ENCODE assay signal across 19 mouse cellular contexts in genomic region chr9:95428277-95428676, GRCm38 (mm10). TPM values are rescaled to one million over a fixed set of nuclear protein-coding genes. Genes with fewer than 3 reads are reported as not detected.
DNase-seq lines count a peak whose midpoint lies in the region; ATAC-seq and TF ChIP-seq lines count a peak whose summit lies in the region.
"Had no signal": no experiment of that assay in that cellular context is flagged by ENCODE, and none has a peak within 500 bp of the region (broad histone marks: within the 10 kb centered on the region; RNA-seq: fewer than 3 reads in every experiment).

No protein-coding gene starts in this region.

- no peaks in the 10 kb centered on the region for H3K36me3 ChIP-seq in heart, embryonic 10.5 days
- no peaks in the 10 kb centered on the region for H3K36me3 ChIP-seq in kidney, postnatal 0 days (ENCODE audit: insufficient read depth, low read length)
- H3K36me3 ChIP-seq in lung, embryonic 15.5 days = no peaks in the 10 kb centered on the region
- H3K36me3 ChIP-seq: embryonic facial prominence, embryonic 15.5 days; forebrain, embryonic 10.5 days; hindbrain, embryonic 12.5 days had no signal

- DNase-seq in heart, embryonic 10.5 days (ENCODE audit: low spot score) = peak; percentile 35
- no peak for DNase-seq in heart, adult 18-20 months
- DNase-seq in kidney, postnatal 0 days (ENCODE audit: low spot score) = peak; percentile 55
- no peak for DNase-seq in kidney, postnatal 36 days
- DNase-seq in lung, postnatal 25 days (ENCODE audit: low spot score) = no peak
- DNase-seq: adrenal gland, adult 8-10 months; cerebellum, adult 11 months; cerebellum, adult 8-10 months; embryo, embryonic 11 days; gastrocnemius, postnatal 10 days; heart, postnatal 10 days; heart, postnatal 4 days had no signal

- no peak for TF ChIP-seq CTCF in kidney, postnatal 0 days (IDR thresholded peaks at IDR 0.05; ENCODE audit: low read depth)

- no peaks in the 10 kb centered on the region for H3K9me3 ChIP-seq in heart, embryonic 10.5 days
- H3K9me3 ChIP-seq in kidney, postnatal 0 days (replicated peaks; ENCODE audit: low read length) = no peaks in the 10 kb centered on the region
- no peaks in the 10 kb centered on the region for H3K9me3 ChIP-seq in lung, embryonic 15.5 days
- H3K9me3 ChIP-seq: embryonic facial prominence, embryonic 15.5 days; forebrain, embryonic 10.5 days; hindbrain, embryonic 12.5 days had no signal

- no peak overlapping the region for H3K27ac ChIP-seq in heart, embryonic 10.5 days
- no peak overlapping the region for H3K27ac ChIP-seq in kidney, postnatal 0 days
- H3K27ac ChIP-seq in lung, embryonic 15.5 days = no peak overlapping the region
- H3K27ac ChIP-seq: embryonic facial prominence, embryonic 15.5 days; forebrain, embryonic 10.5 days; hindbrain, embryonic 12.5 days had no signal

- no peaks in the 10 kb centered on the region for H3K4me1 ChIP-seq in heart, embryonic 10.5 days
- H3K4me1 ChIP-seq in kidney, postnatal 0 days (replicated peaks; ENCODE audit: insufficient read depth, low read length) = no peaks in the 10 kb centered on the region
- peaks cover 2% of the 10 kb centered on the region; the same call in 1 of the 2 replicates for H3K4me1 ChIP-seq in lung, embryonic 15.5 days
- H3K4me1 ChIP-seq: embryonic facial prominence, embryonic 15.5 days; forebrain, embryonic 10.5 days; hindbrain, embryonic 12.5 days had no signal

- ATAC-seq in kidney, postnatal 0 days (replicated peaks; ENCODE audit: low FRiP score, low read depth) = no peak
- 0 out of 2 replicates have a peak, but pooled peaks have one; percentile 42 for ATAC-seq in lung, embryonic 15.5 days (ENCODE audit: borderline replicate concordance, extremely low read depth, low FRiP score, low TSS enrichment)
- ATAC-seq: forebrain, embryonic 14.5 days; hindbrain, embryonic 16.5 days had no signal

- no peak overlapping the region for H3K9ac ChIP-seq in kidney, postnatal 0 days (ENCODE audit: low read depth, low read length)
- H3K9ac ChIP-seq in lung, embryonic 15.5 days = no peak overlapping the region
- H3K9ac ChIP-seq: embryonic facial prominence, embryonic 15.5 days; hindbrain, embryonic 12.5 days had no signal

- 81% methylated on average over 4 of the region's 4 CpGs for whole genome bisulfite sequencing in heart, embryonic 10.5 days
- WGBS in kidney, postnatal 0 days = 47% methylated on average over 4 of the region's 4 CpGs
- WGBS in lung, embryonic 15.5 days = 68% methylated on average over 4 of the region's 4 CpGs

- no peak overlapping the region for H3K4me3 ChIP-seq in heart, embryonic 10.5 days
- no peak overlapping the region for H3K4me3 ChIP-seq in kidney, postnatal 0 days (replicated peaks; ENCODE audit: low read depth, low read length)
- H3K4me3 ChIP-seq in lung, embryonic 15.5 days = no peak overlapping the region
- H3K4me3 ChIP-seq: embryonic facial prominence, embryonic 15.5 days; erythroblast, embryonic 14.5 days; forebrain, embryonic 10.5 days; hindbrain, embryonic 12.5 days had no signal

- H3K4me2 ChIP-seq in kidney, postnatal 0 days (ENCODE audit: low read length) = no peak overlapping the region
- H3K4me2 ChIP-seq in lung, embryonic 15.5 days = no peak overlapping the region
- H3K4me2 ChIP-seq: embryonic facial prominence, embryonic 15.5 days; hindbrain, embryonic 12.5 days had no signal

- H3K27me3 ChIP-seq in heart, embryonic 10.5 days (ENCODE audit: insufficient read depth, poor library complexity, severe bottlenecking) = no peaks in the 10 kb centered on the region
- H3K27me3 ChIP-seq in kidney, postnatal 0 days (ENCODE audit: insufficient read depth, low read length) = no peaks in the 10 kb centered on the region
- no peaks in the 10 kb centered on the region for H3K27me3 ChIP-seq in lung, embryonic 15.5 days
- H3K27me3 ChIP-seq: embryonic facial prominence, embryonic 15.5 days; hindbrain, embryonic 12.5 days had no signal

RNA-seq across cellular contexts. Expression of gene Chst2, which starts 21.8 kb away (rescaled TPM):
- 1.6 and 2.1 TPM in 2 replicates for polyA plus RNA-seq in heart, embryonic 10.5 days (2016; fragmentation: Nextera tagmentation; extraction: Ambion mirVana)
- total RNA-seq in heart, adult 18-20 months (2021) = 1 to 10 TPM; 1.2 TPM
- polyA plus RNA-seq in kidney, postnatal 0 days (2015; fragmentation: Nextera tagmentation; extraction: Ambion mirVana) = 4.8 and 5.5 TPM in 2 replicates
- polyA plus RNA-seq in lung, embryonic 15.5 days (2015; fragmentation: Nextera tagmentation; extraction: Ambion mirVana) = 12.1 and 12.2 TPM in 2 replicates

Comparison
In these comparisons a context has a peak if more than half of its experiments do, and no peak if none do; other contexts are left out.
1. DNase-seq: peak in heart, embryonic 10.5 days (single experiment) and kidney, postnatal 0 days (single experiment); none in heart, adult 18-20 months (0 of 2), kidney, postnatal 36 days (0 of 2) and lung, postnatal 25 days (single experiment).